Mouse (Mus musculus) thymus, postnatal 4 days (tissue): ENCODE results near the gene Dnajc1.
A peak's percentile ranks its signal among the peaks of the same experiment; 100 is the strongest.

Experiments used
- DNase-seq: peaks from one replicate; pipeline ENCODE4 v3.0.0; 2021

The Dnajc1 gene

DNA sequence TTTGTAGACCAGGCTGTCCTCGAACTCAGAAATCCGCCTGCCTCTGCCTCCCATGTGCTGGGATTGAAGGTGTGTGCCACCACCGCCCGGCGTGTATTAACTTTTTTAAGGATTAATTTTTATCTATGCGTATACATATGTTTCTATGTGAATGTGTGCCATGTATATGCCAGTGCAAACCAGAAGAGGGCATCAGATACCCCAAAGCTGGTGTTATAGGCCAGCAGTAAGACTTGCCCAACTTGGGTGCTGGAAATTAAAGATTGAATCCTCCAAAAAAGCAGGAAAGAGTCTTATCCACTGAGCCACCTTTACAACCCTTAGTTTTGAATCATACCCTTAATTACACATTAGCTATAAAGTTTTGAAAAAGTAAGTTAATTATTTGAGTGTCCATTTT, 107.5 kb downstream of the Dnajc1 start:
- DNase-seq, result peak; percentile 18

DNA sequence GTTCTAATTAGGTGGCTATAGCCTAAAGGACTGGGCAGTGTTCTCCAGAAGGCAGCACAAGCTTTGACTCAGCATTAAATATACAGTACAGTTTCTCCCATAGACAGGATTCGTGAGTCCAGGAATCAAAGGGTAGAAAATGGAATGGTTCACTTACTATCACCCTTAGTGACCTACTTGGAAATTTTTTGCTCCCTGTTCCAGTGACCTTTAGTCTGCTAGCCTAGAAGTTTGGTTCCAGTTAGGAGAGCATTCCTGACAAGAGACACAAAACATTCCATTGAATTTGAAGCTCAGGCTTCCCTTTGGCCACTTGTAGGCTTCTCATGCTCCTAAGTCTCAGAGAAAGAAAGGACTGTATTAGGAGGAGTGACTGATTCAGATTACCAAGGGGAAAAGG, 126.9 kb downstream of the Dnajc1 start:
- DNase-seq, result no peak

DNA sequence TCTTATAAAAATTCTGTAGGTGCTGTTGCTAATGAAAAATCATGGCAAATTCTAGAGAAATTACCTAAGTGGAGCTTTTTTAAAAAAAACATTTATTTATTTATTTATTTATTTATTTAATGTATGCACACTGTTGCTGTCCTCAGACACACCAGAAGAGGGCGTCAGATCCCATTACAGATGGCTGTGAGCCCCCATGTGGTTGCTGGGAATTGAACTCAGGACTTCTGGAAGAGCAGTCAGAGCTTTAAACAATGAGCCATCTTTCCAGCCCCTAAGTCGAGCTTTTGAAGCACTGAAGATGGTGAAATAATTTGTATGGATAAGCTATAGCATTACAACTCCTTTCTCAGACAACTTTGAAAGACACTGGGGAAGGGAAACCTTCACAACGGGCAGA, 128.1 kb downstream of the Dnajc1 start:
- no peak for DNase-seq

DNA sequence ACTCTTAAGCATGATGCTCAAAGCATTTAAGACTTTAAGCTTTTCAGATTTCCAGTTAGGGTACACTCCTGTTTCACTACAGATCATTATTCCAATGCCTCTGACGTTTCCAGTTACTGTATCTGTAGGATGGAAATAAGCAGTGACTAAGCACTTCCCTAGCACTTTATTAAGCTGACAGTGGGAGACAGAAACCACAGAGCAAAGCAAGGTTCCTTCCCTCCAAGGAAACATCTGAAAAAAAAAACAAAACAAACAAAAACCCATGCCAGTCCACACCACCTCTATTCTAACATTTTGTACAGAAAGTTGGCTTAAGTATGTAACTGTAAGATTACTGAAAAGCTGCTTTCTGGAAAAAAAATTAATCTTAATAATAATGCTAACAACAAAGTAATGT, 130.3 kb downstream of the Dnajc1 start:
- no peak for DNase-seq

DNA sequence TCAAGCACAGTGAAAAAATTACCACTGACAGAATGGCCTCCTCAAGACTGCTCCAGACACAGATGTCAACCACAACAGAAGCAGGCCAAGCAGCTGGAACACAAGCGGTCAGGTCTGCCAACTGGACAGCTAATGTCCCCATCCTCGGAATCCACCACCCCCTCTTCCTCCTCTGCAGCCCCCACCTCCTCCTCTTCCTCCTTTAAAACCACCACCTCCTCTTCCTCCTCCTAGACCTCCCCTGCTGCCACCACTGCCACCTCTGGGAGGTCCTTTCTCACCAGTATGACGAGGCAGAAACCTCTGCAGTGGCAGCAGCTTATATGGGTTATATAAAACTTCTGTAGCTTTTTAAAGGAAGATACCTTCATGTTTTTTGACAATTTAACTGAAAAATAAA, 143.4 kb downstream of the Dnajc1 start:
- DNase-seq, result no peak

DNA sequence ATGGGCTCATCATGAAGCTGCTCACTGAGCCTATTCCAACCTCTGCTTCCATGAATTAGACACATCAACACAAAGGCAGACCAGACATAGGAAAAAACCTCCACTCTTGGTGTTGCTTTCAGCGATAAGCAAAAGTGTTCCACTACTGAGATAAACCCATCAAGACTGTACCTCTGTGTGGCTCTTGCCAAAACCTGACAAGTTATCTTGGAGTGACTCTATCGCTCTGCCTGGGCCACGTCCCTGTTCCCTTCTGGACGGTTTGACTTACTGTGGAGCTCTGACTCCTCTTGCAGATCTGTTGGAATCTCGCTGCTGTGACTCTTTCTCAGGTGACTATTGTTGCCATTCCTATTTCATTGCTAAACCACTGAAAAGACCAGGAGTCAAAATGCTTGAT, 157.1 kb downstream of the Dnajc1 start:
- DNase-seq, result no peak

DNA sequence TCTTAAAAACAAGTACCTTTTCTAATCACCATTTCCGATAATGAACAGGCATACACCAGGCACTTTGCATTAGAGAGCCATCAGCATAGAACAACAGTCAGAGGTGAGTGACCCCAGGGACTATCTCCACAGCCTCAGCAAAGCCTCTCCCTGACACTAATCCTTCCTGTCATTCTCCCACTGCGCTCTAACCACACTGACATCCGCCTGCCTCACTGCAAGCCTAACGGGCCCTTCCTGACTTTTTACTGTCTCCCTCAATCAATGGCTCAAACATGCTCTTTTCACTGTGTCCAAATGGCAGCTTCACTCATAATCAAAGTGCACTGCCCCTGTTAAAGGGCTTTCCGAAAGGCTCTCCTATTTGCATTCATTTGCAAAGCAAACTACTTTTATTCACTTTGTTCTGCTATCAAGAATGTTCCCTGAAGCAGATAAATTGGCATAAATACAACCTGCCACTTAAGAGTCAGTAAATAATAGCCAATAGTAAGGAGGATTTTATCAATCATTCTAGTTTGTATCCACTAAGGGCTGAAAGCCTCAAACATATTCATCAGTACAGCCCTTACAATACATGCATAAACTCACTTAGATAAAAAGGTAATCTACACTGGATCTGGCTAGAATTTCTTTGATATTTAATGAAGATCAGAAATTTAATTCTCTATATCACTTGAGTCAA, 159.6 kb downstream of the Dnajc1 start:
- DNase-seq, result no peak

DNA sequence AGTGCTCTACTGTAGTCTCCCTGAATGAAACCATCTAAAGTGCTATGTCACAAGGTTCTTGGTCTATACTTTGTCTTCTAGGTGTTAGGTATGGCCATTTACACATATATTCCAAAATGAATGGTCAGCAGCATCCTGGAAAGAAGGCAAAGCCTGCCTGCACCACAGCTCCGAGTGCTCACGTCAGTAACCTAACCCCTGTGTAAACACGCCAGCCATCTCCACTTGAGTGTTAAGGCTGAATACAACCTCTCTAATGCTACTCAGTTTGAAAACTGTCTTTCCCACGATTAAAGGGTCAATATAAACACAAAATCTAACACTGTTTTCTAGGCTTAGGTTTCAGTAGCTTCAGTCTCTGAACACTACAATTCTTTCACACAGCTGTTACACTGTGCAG, 161.5 kb downstream of the Dnajc1 start:
- no peak for DNase-seq

DNA sequence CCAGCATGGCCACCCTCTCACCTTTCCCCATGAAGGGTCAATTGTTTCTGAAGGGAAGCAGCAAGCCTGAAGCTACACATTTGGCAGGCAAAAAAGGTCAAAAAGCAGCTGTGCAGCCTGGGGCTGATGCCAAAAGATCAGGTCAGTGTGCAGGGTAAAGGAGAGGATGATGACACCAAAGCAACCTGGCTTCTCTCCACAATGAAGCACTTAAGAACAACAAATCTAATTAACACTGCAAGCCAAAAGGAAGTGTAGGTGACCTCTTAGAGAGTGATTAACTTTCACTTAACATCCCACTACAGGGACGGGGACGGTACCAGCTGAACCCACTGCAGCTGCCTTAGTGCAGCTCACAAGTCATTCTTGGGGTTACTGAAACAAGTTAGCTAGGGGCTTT, 163.4 kb downstream of the Dnajc1 start:
- no peak for DNase-seq

DNA sequence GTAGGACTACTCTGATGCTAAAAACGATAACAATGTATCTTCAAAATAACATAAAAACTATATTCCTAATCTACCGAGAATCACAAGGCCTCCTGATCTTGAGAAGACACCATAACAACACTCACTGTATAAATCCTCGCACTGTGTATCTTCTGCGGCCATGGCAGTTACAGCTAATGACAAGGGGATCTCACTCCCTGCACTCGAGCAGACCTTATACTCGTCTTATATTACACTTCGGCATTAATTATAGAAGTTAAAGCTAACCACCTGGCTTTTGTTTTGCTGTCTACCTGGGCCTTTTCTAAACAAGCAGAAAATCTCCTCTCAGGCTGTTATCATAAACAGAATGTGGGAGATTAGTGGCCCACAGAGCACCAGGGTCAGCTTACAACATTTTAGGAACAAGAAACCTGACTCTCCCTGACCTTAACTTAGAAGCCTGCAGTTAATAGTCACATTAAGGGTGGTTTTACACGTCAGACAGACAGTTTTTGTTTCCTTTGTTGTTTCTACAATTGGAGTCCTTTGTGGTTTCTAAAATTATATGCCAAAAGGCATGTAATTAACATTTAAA, 164.1 kb downstream of the Dnajc1 start:
- no peak for DNase-seq

DNA sequence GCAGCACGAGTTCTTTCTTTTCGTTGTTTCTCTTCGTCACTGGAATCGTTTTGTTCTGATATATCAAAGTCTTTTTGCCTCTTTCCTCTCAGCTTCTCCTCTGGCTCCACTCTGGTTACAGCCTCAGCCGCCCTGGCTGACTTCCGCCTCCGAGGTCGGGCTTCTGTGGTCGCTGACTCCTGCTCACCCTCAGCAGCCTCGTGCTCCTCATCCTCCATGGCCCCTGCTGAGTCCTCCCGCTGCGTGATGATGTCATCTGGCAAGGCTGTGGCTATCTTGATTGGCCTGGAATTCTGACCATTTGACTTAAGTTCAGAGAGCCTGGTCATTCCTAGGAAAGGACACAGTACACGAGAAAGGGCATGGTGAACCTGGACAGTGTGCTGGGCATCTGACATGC, 173.1 kb downstream of the Dnajc1 start:
- no peak for DNase-seq

DNA sequence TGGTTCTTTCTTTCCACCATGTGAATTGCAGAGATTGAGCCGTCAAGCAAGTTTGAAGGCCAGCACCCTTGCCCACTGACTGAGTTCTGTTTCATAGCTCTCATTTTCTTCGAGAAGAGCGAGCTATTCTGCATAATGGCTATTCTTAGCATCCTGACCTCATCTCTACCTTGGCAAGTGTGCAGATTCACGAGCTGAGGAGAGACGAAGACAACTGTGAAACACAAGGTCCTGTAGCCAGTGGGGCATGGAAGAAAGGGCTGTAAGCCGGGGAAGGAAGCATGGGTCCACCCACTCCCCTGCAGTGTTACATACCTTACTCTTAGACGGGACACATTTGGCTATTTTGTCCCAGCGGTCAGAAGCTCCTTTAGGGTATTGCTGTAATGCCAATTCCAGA, 173.5 kb downstream of the Dnajc1 start:
- DNase-seq, result no peak

DNA sequence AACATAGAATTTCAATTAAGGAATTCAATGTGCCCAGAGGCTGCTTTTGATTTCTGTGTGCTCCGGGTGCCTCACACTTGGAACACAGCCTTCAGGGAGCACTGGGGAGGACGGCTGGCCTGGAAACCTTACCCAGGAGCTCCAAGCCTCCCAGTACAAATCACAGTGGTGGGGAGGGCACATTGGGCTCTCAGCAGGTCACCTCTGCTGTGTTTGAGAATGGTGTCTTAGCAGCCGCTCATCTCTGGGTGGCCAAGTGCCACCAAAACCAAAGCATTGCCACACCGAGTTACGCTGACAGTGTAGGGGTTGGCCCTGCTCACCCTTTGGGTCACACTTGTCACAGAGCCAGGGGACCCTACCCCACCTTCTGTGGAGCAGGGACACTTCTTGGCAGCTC, 174.1 kb downstream of the Dnajc1 start:
- no peak for DNase-seq

DNA sequence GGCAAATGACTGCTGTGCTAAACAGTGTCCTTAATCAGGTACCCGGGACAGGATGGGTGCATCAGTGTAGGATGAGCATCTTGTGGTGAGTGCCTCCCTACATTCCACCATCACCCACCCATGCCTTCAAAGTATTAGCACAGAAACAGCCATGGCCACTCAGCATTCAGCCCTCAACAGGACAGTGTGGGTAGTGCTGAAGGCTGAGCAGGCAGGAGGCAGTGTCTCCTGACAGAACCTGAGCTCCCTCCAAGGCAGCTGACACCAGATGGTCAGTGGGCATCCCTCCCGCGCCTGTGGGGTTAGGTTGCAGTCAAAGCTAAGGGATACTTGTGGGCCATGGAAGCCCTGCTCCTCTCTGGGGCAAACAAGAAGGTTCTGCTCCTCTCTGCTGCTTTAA, 174.8 kb downstream of the Dnajc1 start:
- no peak for DNase-seq

DNA sequence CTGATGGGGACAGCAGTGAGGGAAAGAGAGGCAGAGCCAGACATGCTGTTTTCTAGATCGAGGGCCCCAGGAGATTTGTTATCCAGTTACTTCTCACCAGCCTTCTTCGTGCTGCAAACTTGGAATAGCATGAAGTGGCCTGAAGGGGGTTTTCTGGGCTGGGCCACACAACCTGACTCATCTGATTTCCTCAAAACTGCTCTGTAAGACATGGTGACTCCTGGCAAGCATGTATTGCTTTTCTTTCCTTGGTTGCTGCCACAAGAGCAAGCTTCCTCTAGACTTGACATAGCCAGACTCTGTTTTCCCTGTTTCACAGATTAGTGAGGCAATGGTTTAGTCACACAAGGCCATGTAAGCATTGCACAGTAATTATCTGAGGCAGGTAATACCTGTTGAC, 178.6 kb downstream of the Dnajc1 start:
- DNase-seq, result no peak

DNA sequence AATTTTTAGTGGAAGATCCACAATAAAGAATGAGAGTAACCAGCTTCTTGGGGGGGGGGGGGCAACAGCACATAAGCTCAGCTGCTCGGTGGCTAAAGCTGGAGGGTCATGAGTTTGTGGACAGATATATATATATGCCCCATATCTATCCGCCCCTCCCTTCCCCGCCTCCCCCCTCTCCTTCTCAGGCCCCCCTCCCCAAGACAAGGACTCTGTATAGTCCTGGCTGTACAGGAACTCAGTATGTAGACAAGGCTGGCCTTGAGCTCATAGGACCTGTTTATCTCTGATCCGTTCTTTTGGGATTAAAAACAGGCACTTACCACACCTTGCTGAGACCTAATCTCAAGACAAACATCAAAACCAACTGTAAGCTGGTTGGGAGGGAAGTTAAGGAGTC, 182.7 kb downstream of the Dnajc1 start:
- no peak for DNase-seq

DNA sequence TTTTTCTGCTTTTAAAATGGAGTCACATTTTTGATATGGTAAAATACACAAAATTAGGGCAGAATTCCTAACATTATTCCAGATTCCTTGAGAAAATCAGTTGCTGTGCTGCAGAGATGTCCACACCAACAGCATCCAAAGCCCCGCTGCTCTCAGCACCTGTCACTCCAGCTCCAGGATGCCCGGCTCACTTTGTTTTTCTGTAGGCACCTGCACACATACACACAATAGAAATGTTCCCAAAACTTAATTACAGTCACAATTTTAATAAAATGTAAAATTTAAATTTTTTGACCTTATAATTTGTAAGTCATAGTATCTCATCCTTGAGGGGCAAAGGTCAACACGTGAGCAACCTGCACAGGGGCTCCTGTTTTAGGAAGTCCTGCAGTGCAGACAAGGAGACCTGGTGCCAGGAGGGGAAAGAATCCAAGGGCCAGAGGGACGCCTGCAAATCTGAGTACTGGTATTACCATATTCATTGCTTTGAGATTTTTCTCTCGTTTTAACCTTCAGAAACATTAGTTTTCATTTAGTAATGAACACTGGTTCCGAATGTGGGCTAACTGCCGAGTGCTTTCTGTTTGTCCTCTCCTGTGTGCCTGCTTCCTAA, 183.3 kb downstream of the Dnajc1 start:
- no peak for DNase-seq

DNA sequence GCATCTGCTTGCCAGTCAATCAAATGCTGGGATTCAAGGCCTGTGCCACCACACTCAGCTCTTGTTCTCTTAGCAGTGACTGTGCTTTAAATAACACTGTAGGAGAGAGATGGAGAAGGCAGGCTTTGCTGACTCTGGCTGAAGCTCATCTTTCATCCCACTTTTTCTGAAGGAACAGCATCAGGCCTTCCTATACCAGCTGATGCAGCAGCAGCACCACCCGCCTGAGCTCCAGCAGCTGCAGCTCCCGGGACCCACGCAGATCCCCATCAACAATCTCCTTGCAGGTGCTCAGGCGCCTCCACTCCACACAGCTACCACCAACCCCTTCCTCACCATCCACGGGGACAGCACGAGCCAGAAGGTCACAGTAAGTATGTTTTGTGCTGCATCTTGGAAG, 184.1 kb downstream of the Dnajc1 start:
- DNase-seq, result no peak

DNA sequence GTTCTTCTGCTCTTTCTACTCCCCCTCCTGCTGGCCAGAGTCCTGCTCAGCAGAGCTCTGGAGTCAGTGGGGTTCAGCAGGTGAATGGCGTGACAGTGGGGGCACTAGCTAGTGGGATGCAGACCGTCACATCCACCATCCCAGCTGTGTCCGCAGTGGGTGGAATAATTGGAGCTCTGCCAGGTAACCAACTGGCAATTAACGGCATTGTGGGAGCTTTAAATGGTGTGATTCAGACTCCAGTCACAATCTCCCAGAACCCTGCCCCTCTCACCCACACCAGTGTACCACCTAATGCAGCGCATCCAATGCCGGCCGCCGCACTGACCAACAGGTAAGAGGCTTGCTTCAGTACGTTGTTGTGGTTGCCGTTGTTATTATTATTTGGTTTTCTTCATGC, 185.8 kb downstream of the Dnajc1 start:
- no peak for DNase-seq

DNA sequence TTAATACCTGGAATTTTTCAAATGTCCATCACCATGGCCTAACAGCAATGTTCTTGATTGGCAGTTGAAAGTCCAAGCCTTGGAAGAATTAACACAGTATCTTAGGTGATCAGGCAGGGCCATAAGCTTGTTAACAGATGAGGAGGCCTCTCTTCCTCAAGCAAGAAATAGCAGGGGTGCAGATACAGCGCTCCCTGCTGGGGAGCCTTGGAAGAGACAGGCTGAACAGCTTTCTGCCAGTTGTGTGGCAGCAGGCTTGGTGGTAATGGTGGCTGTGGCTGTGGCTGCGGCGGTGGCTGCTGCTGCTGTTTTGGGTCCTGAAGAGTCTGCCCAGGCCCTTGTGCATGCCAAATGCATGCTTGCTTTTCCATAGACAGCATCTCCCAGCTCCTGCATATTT, 187.5 kb downstream of the Dnajc1 start:
- peak; percentile 83 for DNase-seq

DNA sequence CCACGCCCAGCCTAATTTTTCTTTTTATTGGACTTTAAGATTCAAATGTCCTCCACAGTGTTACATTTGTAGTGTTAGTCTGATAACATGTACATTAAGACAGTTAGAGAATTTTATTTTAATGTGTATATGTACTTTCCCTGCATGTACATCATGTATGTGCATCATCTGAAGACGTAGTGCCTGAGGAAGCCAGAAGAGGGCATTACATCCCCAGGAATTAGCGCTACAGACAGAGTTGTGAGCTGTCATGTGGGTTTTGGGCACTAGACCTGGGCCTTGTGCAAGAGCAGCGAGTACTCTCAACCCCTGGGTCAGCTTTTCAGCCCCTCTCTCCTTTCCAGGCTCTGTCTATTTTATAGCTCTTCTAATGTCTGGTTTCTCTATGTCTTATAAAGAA, 189.7 kb downstream of the Dnajc1 start:
- DNase-seq, result no peak

DNA sequence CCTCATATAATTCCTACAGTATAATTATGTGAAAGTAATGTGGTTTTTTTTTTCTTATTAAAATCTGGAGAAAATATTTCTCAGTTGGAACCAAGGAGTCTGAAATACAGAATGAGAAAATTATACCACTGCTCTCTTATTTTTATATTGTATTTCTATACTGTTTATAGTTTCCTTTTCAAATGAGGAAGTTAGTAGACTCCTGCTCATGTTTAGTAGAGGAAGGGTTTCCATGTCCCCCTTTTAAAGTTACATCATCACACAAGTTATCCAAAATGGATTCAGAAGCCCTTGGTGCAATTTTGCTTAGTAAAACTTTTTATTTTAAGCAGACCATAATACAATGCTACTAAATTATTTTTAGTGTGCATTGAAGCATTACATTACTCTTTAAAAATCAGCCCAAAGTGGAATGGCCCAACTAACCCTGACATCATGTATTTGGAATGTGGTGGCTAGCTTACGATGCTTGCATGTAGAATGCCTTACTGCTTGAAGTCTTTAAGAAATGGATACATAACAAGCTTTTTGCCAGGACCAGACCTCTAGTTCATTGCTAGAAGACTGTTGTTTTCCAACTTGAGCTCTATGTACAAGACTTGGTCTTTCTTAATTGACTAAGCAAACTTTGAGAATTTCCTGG, 190.7 kb downstream of the Dnajc1 start:
- no peak for DNase-seq

DNA sequence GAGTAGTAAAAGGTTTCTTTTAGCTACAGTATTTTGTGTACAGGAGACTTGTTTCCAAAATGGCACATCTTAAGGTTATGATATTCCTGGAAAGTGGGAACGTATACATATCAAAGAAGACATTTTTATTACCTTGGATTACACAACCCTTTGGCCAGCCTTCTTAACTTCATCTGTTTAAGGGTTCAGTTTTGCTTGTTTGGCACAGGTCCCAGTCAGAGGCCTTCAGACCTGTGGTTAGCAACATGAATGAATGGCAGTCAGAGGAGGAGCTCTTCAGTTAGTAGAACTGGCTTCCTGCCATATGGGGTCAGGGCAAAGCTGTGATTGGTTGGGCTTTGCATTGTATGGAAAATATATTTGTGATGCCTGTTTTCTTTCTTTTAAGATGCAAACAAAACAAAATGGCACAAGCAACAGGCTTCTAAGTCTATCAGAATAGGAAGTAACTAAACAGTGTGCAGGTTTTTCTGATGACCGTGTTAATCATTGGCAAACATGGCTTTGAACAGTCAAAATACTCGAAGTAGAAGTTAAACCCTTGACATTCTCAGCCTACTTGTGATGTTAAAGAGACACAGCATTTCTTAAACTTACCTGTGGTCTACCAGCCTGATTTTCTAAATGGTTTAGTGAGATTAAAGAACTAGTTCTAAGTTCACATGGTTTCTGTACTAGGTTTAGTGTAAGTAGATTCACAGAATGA, 196.8 kb downstream of the Dnajc1 start:
- DNase-seq, result no peak

DNA sequence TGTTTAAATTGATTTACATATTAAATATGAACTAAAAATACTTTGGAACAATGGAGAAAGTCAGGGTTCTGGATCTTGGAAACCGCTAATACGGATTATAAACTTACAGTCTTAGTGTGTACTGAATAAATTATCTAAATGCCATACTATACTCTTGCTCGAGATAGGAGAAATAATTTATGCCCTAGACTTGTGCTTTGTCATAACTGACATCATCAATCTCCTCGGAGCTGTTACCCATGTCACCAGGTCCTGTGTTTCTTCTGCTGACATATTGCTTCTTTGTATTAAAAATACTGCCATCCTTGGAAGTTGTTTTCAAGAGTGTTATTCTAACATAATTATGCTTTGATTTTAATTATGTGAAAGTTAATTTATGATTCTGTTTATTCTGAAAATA, 197.3 kb downstream of the Dnajc1 start:
- no peak for DNase-seq
